Mouse (Mus musculus): ENCODE measurements around the gene Arl14. TPM values are rescaled to one million over a fixed set of nuclear protein-coding genes. Genes with fewer than 3 reads are reported as not detected.

Arl14 gene
- total RNA-seq, 2 experiments from 2014 or later: not detected

Other genes with a start within 250 kb of the Arl14 start
- 10 to 100 TPM; 26.0 to 28.4 TPM for gene Ift80, start 217.8 kb upstream of the Arl14 start, total RNA-seq (2021)
- gene Smc4, start 217.7 kb upstream of the Arl14 start, total RNA-seq (2021): 1 to 10 TPM; 6.9 to 7.5 TPM
- gene Trim59, start 177.7 kb upstream of the Arl14 start, total RNA-seq (2021): 10 to 100 TPM; 11.6 to 14.3 TPM
- gene Kpna4, start 95.3 kb upstream of the Arl14 start, total RNA-seq (2021): 100 to 1,000 TPM in 1 of 2 experiments, 10 to 100 TPM in 1; 86.8 to 109 TPM
- gene Ppm1l, start 94.4 kb downstream of the Arl14 start, total RNA-seq (2021): 10 to 100 TPM; 49.7 to 54.0 TPM